Comparison of ENCODE assay signal across 19 mouse cellular contexts in the genomic region with DNA sequence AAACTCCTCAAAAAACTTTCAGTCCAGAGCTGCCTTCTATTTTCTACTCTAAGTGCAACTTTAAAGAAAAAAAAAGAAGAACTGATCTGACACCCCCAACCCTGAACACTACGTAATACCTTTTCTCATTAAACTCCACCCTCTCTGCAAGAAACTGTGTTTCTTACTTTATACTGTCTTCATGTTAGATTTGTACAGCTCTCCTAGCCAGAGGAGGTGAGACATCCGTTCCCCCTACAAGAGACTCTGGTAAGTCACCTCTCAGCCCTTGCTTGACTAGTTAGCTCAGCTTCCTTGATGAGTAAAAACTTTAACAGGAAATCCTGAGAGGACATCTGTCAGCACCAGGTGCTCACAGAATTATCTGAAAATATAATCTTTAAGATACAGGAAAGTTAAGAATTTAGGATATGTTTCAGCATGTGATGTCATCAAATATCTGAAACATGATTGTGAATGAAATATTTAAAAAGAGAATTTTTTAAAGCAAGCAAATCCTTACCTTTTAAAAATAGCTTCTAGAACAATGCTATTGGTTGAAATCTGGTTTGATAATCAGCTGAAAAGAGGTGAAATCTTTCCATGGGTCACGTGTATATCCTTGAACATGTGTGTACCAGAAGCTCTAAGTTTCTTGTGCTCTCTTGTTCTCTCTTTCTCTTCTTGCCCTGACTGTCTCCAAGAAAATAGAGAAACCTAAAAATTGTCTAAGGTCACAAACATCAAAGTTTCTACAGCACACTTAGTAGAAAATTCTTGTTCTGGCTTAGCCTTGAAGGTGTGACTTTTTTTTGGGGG. TPM values are rescaled to one million over a fixed set of nuclear protein-coding genes. Genes with fewer than 3 reads are reported as not detected.
DNase-seq lines count a peak whose midpoint lies in the region; ATAC-seq lines count a peak whose summit lies in the region.
"Had no signal": no experiment of that assay in that cellular context is flagged by ENCODE, and none has a peak within 500 bp of the region (broad histone marks: within the 10 kb centered on the region; RNA-seq: fewer than 3 reads in every experiment).

A gene (plus strand): TSS at position 157 of the 798 bp plus-strand sequence.

- H3K36me3 ChIP-seq in intestine, embryonic 15.5 days, result no peaks in the 10 kb centered on the region
- H3K36me3 ChIP-seq: limb, embryonic 10.5 days; liver, embryonic 13.5 days; midbrain, embryonic 12.5 days had no signal

- no peaks in the 10 kb centered on the region for H3K9me3 ChIP-seq in intestine, embryonic 15.5 days
- H3K9me3 ChIP-seq: limb, embryonic 10.5 days; liver, embryonic 13.5 days; midbrain, embryonic 12.5 days had no signal

- no peak within 1 kb of the TSS for H3K4me2 ChIP-seq in intestine, embryonic 15.5 days (replicated peaks)
- H3K4me2 ChIP-seq: heart, embryonic 11.5 days; liver, embryonic 13.5 days; midbrain, embryonic 12.5 days had no signal

- ATAC-seq in intestine, embryonic 15.5 days, result no peak
- ATAC-seq: forebrain, postnatal 0 days; hindbrain, postnatal 0 days had no signal

- peaks cover 5% of the 10 kb centered on the region for H3K4me1 ChIP-seq in brown adipose tissue, adult 24 weeks (ENCODE audit: control insufficient read depth, insufficient read depth, insufficient read length, low read length)
- H3K4me1 ChIP-seq in intestine, embryonic 15.5 days (replicated peaks), result no peaks in the 10 kb centered on the region
- H3K4me1 ChIP-seq: limb, embryonic 10.5 days; midbrain, embryonic 12.5 days had no signal

- no peak within 1 kb of the TSS for H3K9ac ChIP-seq in intestine, embryonic 15.5 days
- H3K9ac ChIP-seq: forebrain, postnatal 0 days; liver, embryonic 13.5 days; midbrain, embryonic 12.5 days had no signal

- H3K27me3 ChIP-seq in intestine, embryonic 15.5 days (replicated peaks), result no peaks in the 10 kb centered on the region
- H3K27me3 ChIP-seq: liver, embryonic 13.5 days; midbrain, embryonic 12.5 days had no signal

- WGBS in intestine, embryonic 15.5 days, result 74% methylated on average over 3 of the region's 3 CpGs

- H3K4me3 ChIP-seq in brown adipose tissue, adult 24 weeks (ENCODE audit: insufficient read depth, low read depth, low read length), result peak within 1 kb of the TSS; percentile 27; the same call in 1 of the 2 replicates
- no peak within 1 kb of the TSS for H3K4me3 ChIP-seq in intestine, embryonic 15.5 days (replicated peaks)
- H3K4me3 ChIP-seq: gastrocnemius, adult 2 months; limb, embryonic 10.5 days; liver, embryonic 13.5 days; midbrain, embryonic 12.5 days had no signal

- H3K27ac ChIP-seq in brown adipose tissue, adult 24 weeks (replicated peaks; ENCODE audit: low read depth, low read length), result peak within 1 kb of the TSS; percentile 60
- H3K27ac ChIP-seq in intestine, embryonic 15.5 days, result no peak within 1 kb of the TSS
- H3K27ac ChIP-seq: gastrocnemius, adult 2 months; hindbrain, postnatal 0 days; limb, embryonic 10.5 days; liver, embryonic 13.5 days; midbrain, embryonic 12.5 days had no signal

- DNase-seq in 416B (ENCODE audit: low read depth), result peak; percentile 54
- DNase-seq in B cell, adult 2 months, result peak; percentile 30 to 45
- peak; percentile 64 to 75 for DNase-seq in natural killer cell, adult 2 months (ENCODE audit: low spot score in 2 of 2)
- no peak for DNase-seq in adrenal gland, postnatal 14 days
- DNase-seq in kidney, postnatal 25 days, result no peak
- DNase-seq in right cerebral cortex, adult 2 months (ENCODE audit: low spot score in 2 of 2), result no peak
- DNase-seq: adrenal gland, adult 8-10 months; cerebellum, postnatal 14 days; forebrain, postnatal 0 days; gastrocnemius, adult 2 months; heart, postnatal 4 days; liver, embryonic 13.5 days; lung, postnatal 14 days had no signal

RNA-seq across cellular contexts. Expression of the gene that starts here (rescaled TPM):
- 0.13 and 1.1 TPM in 2 replicates for polyA plus RNA-seq in brown adipose tissue, adult 24 weeks (2012; ENCODE audit: insufficient read depth, insufficient read length, missing spikeins)
- 1.1 and 1.3 TPM in 2 replicates for polyA plus RNA-seq in intestine, embryonic 15.5 days (2015; fragmentation: Nextera tagmentation; extraction: Ambion mirVana)
- total RNA-seq in adrenal gland, postnatal 14 days (2021), result 1.4 and 2.1 TPM in 2 replicates

Comparison
In these comparisons a context has a peak if more than half of its experiments do, and no peak if none do; other contexts are left out.
1. DNase-seq: peak in 416B (single experiment), B cell, adult 2 months (2 of 2) and natural killer cell, adult 2 months (2 of 2); none in adrenal gland, postnatal 14 days (single experiment), kidney, postnatal 25 days (0 of 2) and right cerebral cortex, adult 2 months (0 of 2).